Mouse (Mus musculus) cortical plate, adult 2 months (tissue): ENCODE results near the gene Ddx19b. TPM values are rescaled to one million over a fixed set of nuclear protein-coding genes. Genes with fewer than 3 reads are reported as not detected.
"Not testable (repeated sequence)": the region's sequence is repeated elsewhere in the genome, so short reads cannot be mapped to it uniquely, and the experiment has no call there.

Source experiments
- H3K27ac ChIP-seq: fragments of 200-500 bp; 2 replicates; pipeline ENCODE4 v1.5.1; 2012; ENCODE audit warnings: low read length, control low read depth, inconsistent platforms; ENCODE audit not compliant: insufficient read depth
- H3K4me1 ChIP-seq: fragments of 200-500 bp; 2 replicates; pipeline ENCODE4 v1.6.1; 2011; ENCODE audit warnings: low read length; ENCODE audit not compliant: control insufficient read depth, insufficient read depth
- H3K4me3 ChIP-seq: fragments of 200-500 bp; 2 replicates; pipeline ENCODE4 v1.5.1; 2011; ENCODE audit warnings: mild to moderate bottlenecking, low read length, control low read depth; ENCODE audit not compliant: insufficient read depth
- CTCF ChIP-seq: fragments of 200-500 bp; IDR thresholded peaks from 2 replicates; pipeline ENCODE4 v1.5.1; 2011; ENCODE audit warnings: mild to moderate bottlenecking, control low read depth, low read length; ENCODE audit not compliant: insufficient read depth; ENCODE audit errors: extremely low read depth
- POLR2A ChIP-seq: fragments of 200-500 bp; IDR thresholded peaks from 2 replicates; pipeline ENCODE4 v1.6.1; 2011; ENCODE audit warnings: mild to moderate bottlenecking, low read length, control low read depth; ENCODE audit not compliant: insufficient read depth; ENCODE audit errors: extremely low read depth
- polyA plus RNA-seq: library from polyadenylated mRNA; depleted of rRNA; stranded (reverse); fragments of >200 nt; gene quantifications from 2 replicates; pipeline ENCODE4 v1.2.3, GENCODE M21; 2012

The Ddx19b gene
- polyA plus RNA-seq, 1 experiment, result 13.0 TPM

GRCm38 (mm10) chr8:110997547-110998531 is 33.7 kb downstream of the Ddx19b start, which contains the start of gene Ddx19a:
Ddx19a (minus strand) TSS chr8:110997800.
- TF ChIP-seq POLR2A (peak; percentile 61; the same call in 1 of the 2 replicates), CTCF (no peak)
- Histone ChIP-seq H3K27ac (peak within 1 kb of the TSS; percentile 66), H3K4me3 (peak within 1 kb of the TSS; percentile 71), H3K4me1 (0 out of 2 replicates have a peak, but pooled peaks cover 1% of the 10 kb centered on the region)

GRCm38 (mm10) chr8:110996641-110997430 is 34.7 kb downstream of the Ddx19b start:
- no peak overlapping the region; the same call in 1 of the 2 replicates for H3K27ac ChIP-seq
- no peak for TF ChIP-seq POLR2A
- no peak for TF ChIP-seq CTCF
- H3K4me3 ChIP-seq, result peak overlapping the region; percentile 71
- H3K4me1 ChIP-seq, result 0 out of 2 replicates have a peak, but pooled peaks cover 1% of the 10 kb centered on the region

- Histone ChIP-seq H3K4me1 (no peaks in the 10 kb centered on the region), H3K4me3 (no peak overlapping the region), H3K27ac (no peak overlapping the region)
- no peak for TF ChIP-seq POLR2A
- TF ChIP-seq CTCF, result no peak
Observed at GRCm38 (mm10) chr8:110990017-110990416, 41.5 kb downstream of the Ddx19b start.

- H3K4me3 ChIP-seq, result no peak overlapping the region
- H3K27ac ChIP-seq, result no peak overlapping the region
- no peaks in the 10 kb centered on the region for H3K4me1 ChIP-seq
- no peak for TF ChIP-seq CTCF
- no peak for TF ChIP-seq POLR2A
Observed at GRCm38 (mm10) chr8:110987805-110988744, 43.5 kb downstream of the Ddx19b start.

GRCm38 (mm10) chr8:110981304-110981703 is 50.2 kb downstream of the Ddx19b start:
- Histone ChIP-seq H3K27ac (no peak overlapping the region), H3K4me3 (no peak overlapping the region), H3K4me1 (no peaks in the 10 kb centered on the region)
- TF ChIP-seq POLR2A, result no peak
- TF ChIP-seq CTCF, result no peak

GRCm38 (mm10) chr8:110977987-110978386 is 53.6 kb downstream of the Ddx19b start:
- H3K4me3 ChIP-seq, H3K4me1 ChIP-seq, H3K27ac ChIP-seq: not testable (repeated sequence)

- H3K4me3 ChIP-seq, H3K27ac ChIP-seq, H3K4me1 ChIP-seq: not testable (repeated sequence)
Observed at GRCm38 (mm10) chr8:110976532-110976931, 55.0 kb downstream of the Ddx19b start.

GRCm38 (mm10) chr8:110969910-110970770 is 61.4 kb downstream of the Ddx19b start:
- H3K4me3 ChIP-seq, result peak overlapping the region; percentile 53
- no peak for TF ChIP-seq CTCF
- TF ChIP-seq POLR2A, result peak; percentile 88
- H3K27ac ChIP-seq, result no peak overlapping the region
- H3K4me1 ChIP-seq, result peaks cover 4% of the 10 kb centered on the region; the same call in 1 of the 2 replicates
